Mouse (Mus musculus): ENCODE results near the gene Afap1l2. TPM values are rescaled to one million over a fixed set of nuclear protein-coding genes. Genes with fewer than 3 reads are reported as not detected.

Gene Afap1l2
- polyA plus RNA-seq, 1 experiment from 2014 or later, result 15.5 TPM

DNA sequence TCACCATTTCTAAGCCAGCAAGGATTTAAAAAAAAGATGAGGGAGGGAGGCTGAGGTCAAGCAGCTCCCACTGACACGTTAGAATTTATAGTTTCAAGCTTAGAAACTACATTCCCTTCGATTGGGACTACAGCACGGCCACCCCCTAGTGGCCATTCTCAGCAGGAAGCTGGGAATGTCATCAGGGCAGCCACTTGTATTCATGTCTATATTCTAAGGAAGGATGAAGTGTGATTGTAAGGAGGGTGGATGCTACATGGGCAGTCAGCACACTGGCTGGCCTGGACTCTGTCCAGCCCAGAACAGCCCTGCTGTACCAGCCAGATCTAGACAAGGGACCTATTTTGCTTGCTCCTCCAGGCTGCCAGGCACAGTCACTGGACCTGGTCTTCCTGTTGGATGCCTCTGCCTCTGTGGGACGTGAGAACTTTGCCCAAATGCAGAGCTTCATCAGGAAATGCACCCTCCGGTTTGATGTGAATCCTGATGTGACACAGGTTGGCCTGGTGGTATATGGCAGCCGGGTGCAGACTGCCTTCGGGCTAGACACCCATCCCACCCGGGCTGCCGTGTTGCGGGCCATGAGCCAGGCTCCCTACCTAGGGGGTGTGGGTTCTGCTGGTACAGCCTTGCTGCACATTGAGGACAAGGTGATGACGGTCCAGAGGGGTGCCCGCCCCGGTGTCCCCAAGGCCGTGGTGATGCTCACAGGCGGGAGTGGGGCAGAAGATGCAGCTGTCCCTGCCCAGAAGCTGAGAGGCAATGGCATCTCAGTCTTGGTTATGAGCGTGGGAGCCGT lies 99.4 kb downstream of the Afap1l2 start:
- Histone ChIP-seq H3K4me1 (ENCODE audit: insufficient read depth, low read depth, low read length) (no peaks in the 10 kb centered on the region), H3K27ac (ENCODE audit: low read length) (no peak overlapping the region), H3K9ac (replicated peaks; ENCODE audit: low read depth) (no peak overlapping the region), H3K4me3 (ENCODE audit: low read depth, low read length) (no peak overlapping the region), H3K9me3 (ENCODE audit: low read length) (no peaks in the 10 kb centered on the region), H3K4me2 (replicated peaks; ENCODE audit: low read depth, low read length) (no peak overlapping the region), H3K27me3 (replicated peaks; ENCODE audit: insufficient read depth, low read length) (no peaks in the 10 kb centered on the region), H3K36me3 (ENCODE audit: insufficient read depth, low read length) (no peaks in the 10 kb centered on the region)
- DNase-seq (ENCODE audit: low spot score), result peak; percentile 82
- ATAC-seq, result peak; percentile 60
- WGBS, result 72% methylated on average over 17 of the region's 17 CpGs
- TF ChIP-seq CTCF (IDR thresholded peaks at IDR 0.05), result peak; percentile 96
- TF ChIP-seq EP300 (IDR thresholded peaks at IDR 0.05), result no peak

DNA sequence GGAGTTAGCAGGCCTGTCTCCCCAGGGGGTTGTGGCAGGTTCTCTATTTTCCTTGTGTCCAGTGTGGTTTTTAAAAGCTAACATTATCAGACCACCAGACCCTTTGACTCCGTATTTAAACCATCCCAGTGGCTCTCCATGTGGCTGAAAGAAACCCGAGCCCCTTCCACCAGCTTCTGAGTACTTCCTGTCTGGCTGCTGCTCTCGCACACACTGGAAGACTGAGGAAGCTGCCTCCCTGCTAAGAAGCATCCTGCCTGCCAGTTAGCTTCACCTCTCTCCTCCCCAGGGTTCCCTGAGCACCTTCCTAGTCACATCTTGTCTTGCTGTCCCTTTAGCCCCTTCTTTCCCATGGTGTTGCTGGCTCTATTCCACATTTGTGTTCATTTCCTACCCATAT lies 100.2 kb downstream of the Afap1l2 start:
- no peak for DNase-seq (ENCODE audit: low spot score)
- Histone ChIP-seq H3K36me3 (ENCODE audit: insufficient read depth, low read length) (no peaks in the 10 kb centered on the region), H3K27me3 (replicated peaks; ENCODE audit: insufficient read depth, low read length) (no peaks in the 10 kb centered on the region), H3K4me1 (ENCODE audit: insufficient read depth, low read depth, low read length) (no peaks in the 10 kb centered on the region), H3K9ac (replicated peaks; ENCODE audit: low read depth) (no peak overlapping the region), H3K4me2 (replicated peaks; ENCODE audit: low read depth, low read length) (no peak overlapping the region), H3K27ac (ENCODE audit: low read length) (no peak overlapping the region), H3K4me3 (ENCODE audit: low read depth, low read length) (no peak overlapping the region), H3K9me3 (ENCODE audit: low read length) (no peaks in the 10 kb centered on the region)
- no peak for TF ChIP-seq EP300 (IDR thresholded peaks at IDR 0.05)
- no peak for TF ChIP-seq CTCF (IDR thresholded peaks at IDR 0.05)
- no peak for ATAC-seq
- 36% methylated on average over 3 of the region's 3 CpGs for WGBS

- no peak for ATAC-seq
- Histone ChIP-seq H3K9me3 (ENCODE audit: low read length) (no peaks in the 10 kb centered on the region), H3K27ac (ENCODE audit: low read length) (no peak overlapping the region), H3K36me3 (ENCODE audit: insufficient read depth, low read length) (no peaks in the 10 kb centered on the region), H3K27me3 (replicated peaks; ENCODE audit: insufficient read depth, low read length) (no peaks in the 10 kb centered on the region), H3K4me3 (ENCODE audit: low read depth, low read length) (no peak overlapping the region), H3K9ac (replicated peaks; ENCODE audit: low read depth) (no peak overlapping the region), H3K4me1 (ENCODE audit: insufficient read depth, low read depth, low read length) (no peaks in the 10 kb centered on the region), H3K4me2 (replicated peaks; ENCODE audit: low read depth, low read length) (no peak overlapping the region)
- DNase-seq (ENCODE audit: low spot score), result no peak
- TF ChIP-seq EP300 (IDR thresholded peaks at IDR 0.05) (no peak), CTCF (IDR thresholded peaks at IDR 0.05) (no peak)
- 81% methylated on average over 7 of the region's 7 CpGs for WGBS
These were observed 102.6 kb downstream of the Afap1l2 start for GRCm38 (mm10) chr19:56905395-56905794.

DNA sequence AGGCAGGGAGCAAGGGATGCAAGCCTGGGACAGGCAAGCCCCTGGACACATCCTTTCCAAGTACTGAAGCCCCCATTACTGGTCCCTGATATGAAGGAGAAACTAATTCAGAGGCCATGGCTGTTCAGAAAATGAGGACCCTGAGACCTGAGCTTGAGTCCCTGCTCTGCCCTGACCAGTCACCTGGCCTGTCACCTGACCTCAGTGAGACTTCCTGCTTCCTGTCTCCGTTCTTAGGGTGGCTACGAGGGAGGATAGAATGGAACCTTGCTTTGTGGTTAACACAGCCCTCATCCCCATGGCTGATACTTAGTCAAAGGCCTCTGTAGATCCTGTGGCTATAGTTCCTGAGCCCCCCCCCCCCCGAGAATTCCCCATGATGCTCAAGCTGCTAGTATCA lies 103.9 kb downstream of the Afap1l2 start:
- DNase-seq (ENCODE audit: low spot score) (no peak), ATAC-seq (no peak)
- no peak overlapping the region for H3K27ac ChIP-seq (ENCODE audit: low read length)
- H3K9me3 ChIP-seq (ENCODE audit: low read length), result no peaks in the 10 kb centered on the region
- TF ChIP-seq CTCF (IDR thresholded peaks at IDR 0.05) (no peak), EP300 (IDR thresholded peaks at IDR 0.05) (no peak)
- H3K4me1 ChIP-seq (ENCODE audit: insufficient read depth, low read depth, low read length), result no peaks in the 10 kb centered on the region
- no peaks in the 10 kb centered on the region for H3K27me3 ChIP-seq (replicated peaks; ENCODE audit: insufficient read depth, low read length)
- no peaks in the 10 kb centered on the region for H3K36me3 ChIP-seq (ENCODE audit: insufficient read depth, low read length)
- no peak overlapping the region for H3K9ac ChIP-seq (replicated peaks; ENCODE audit: low read depth)
- WGBS, result 63% methylated on average over 3 of the region's 3 CpGs
- H3K4me2 ChIP-seq (replicated peaks; ENCODE audit: low read depth, low read length), result no peak overlapping the region
- H3K4me3 ChIP-seq (ENCODE audit: low read depth, low read length), result no peak overlapping the region

DNA sequence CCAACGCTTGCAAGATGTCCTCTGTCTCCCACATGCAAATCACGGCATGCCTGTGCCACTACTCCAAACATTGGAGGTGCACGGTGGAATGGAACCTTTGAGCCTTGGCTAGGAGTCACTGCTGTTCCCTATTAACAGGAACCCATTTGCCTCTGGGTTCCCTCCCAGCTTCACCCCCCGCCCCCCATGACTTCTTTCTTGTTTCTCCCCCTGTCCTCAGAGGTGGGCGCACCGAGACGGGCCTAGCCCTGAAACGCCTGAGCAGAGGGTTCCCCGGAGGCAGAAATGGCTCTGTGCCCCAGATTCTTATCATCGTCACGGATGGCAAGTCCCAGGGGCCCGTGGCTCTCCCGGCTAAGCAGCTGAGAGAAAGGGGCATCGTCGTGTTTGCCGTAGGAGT lies 110.4 kb downstream of the Afap1l2 start:
- Histone ChIP-seq H3K4me1 (ENCODE audit: insufficient read depth, low read depth, low read length) (no peaks in the 10 kb centered on the region), H3K27ac (ENCODE audit: low read length) (no peak overlapping the region), H3K4me2 (replicated peaks; ENCODE audit: low read depth, low read length) (no peak overlapping the region), H3K36me3 (ENCODE audit: insufficient read depth, low read length) (no peaks in the 10 kb centered on the region), H3K27me3 (replicated peaks; ENCODE audit: insufficient read depth, low read length) (no peaks in the 10 kb centered on the region), H3K9ac (replicated peaks; ENCODE audit: low read depth) (no peak overlapping the region), H3K9me3 (ENCODE audit: low read length) (no peaks in the 10 kb centered on the region), H3K4me3 (ENCODE audit: low read depth, low read length) (no peak overlapping the region)
- WGBS, result 79% methylated on average over 15 of the region's 16 CpGs
- TF ChIP-seq EP300 (IDR thresholded peaks at IDR 0.05) (no peak), CTCF (IDR thresholded peaks at IDR 0.05) (no peak)
- ATAC-seq (no peak), DNase-seq (ENCODE audit: low spot score) (no peak)

GRCm38 (mm10) chr19:56893326-56893725 lies 114.7 kb downstream of the Afap1l2 start:
- Histone ChIP-seq H3K4me2 (replicated peaks; ENCODE audit: low read depth, low read length) (no peak overlapping the region), H3K4me1 (ENCODE audit: insufficient read depth, low read depth, low read length) (no peaks in the 10 kb centered on the region), H3K4me3 (ENCODE audit: low read depth, low read length) (no peak overlapping the region), H3K9ac (replicated peaks; ENCODE audit: low read depth) (no peak overlapping the region), H3K27me3 (replicated peaks; ENCODE audit: insufficient read depth, low read length) (no peaks in the 10 kb centered on the region), H3K36me3 (ENCODE audit: insufficient read depth, low read length) (no peaks in the 10 kb centered on the region), H3K27ac (ENCODE audit: low read length) (no peak overlapping the region), H3K9me3 (ENCODE audit: low read length) (no peaks in the 10 kb centered on the region)
- WGBS, result 56% methylated on average over 5 of the region's 5 CpGs
- ATAC-seq (no peak), DNase-seq (ENCODE audit: low spot score) (no peak)
- TF ChIP-seq CTCF (IDR thresholded peaks at IDR 0.05) (no peak), EP300 (IDR thresholded peaks at IDR 0.05) (no peak)

Data from lung, postnatal 0 days (tissue).